Mouse (Mus musculus) heart, postnatal 0 days (tissue): Measurements from ENCODE around the gene Xkr8.

ENCODE experiments used
- CTCF ChIP-seq: IDR thresholded peaks from 2 replicates; pipeline ENCODE4 v1.5.1; 2016; ENCODE audit warnings: antibody characterized with exemption, control low read depth, low read depth
- EP300 ChIP-seq: IDR thresholded peaks from 2 replicates; pipeline ENCODE4 v1.6.1; 2016; ENCODE audit warnings: antibody characterized with exemption, low read depth

DNA sequence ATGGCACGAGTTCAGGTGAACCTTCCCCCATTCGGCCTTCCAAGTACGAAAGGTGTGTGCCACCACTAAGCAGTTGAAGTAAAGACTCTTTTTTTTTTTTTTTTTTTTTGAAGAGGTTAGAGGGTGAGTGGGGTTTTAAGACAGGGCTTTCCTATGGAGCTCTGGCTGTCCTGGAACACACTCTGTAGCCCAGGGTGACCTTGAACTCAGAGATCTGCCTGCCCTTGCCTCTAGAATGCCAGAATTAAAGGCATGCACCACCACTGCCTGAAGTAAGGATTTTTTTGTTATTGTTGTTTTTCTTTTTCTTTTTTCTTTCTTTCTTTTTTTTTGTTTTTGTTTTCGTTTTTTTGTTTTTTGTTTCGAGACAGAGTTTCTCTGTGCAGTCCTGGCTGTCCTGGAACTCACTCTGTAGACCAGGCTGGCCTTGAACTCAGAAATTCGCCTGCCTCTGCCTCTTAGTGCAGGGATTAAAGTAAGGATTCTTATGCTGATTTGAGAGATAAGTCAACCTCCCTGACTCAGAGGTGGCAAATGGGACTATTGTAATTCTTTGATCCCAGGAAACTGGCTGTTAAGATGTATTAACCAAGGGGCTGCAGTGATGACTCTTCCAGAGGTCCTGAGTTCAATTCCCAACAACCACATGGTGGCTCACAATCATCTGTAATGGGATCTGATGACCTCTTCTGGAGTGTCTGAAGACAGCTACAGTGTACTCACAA is 17.1 kb upstream of the Xkr8 start:
- TF ChIP-seq CTCF: no peak
- TF ChIP-seq EP300: no peak
